Mouse (Mus musculus) erythroblast, embryonic 14.5 days (primary cell): Measurements from ENCODE around the gene 2210010C04Rik. TPM values are rescaled to one million over a fixed set of nuclear protein-coding genes. Genes with fewer than 3 reads are reported as not detected.

Source experiments
- H3K27me3 ChIP-seq: 2 replicates; pipeline ENCODE4 v1.6.1; 2012; ENCODE audit warnings: inconsistent platforms; ENCODE audit not compliant: control insufficient read depth
- H3K36me3 ChIP-seq: 2 replicates; pipeline ENCODE4 v1.6.1; 2012; ENCODE audit warnings: mild to moderate bottlenecking, inconsistent platforms; ENCODE audit not compliant: control insufficient read depth
- H3K4me1 ChIP-seq: 2 replicates; pipeline ENCODE4 v1.6.1; 2012; ENCODE audit warnings: inconsistent platforms; ENCODE audit not compliant: control insufficient read depth
- H3K4me3 ChIP-seq: replicated peaks from 2 replicates; pipeline ENCODE3; 2012; ENCODE audit warnings: moderate library complexity, mild to moderate bottlenecking, inconsistent platforms
- H3K9me3 ChIP-seq: 2 replicates; pipeline ENCODE4 v1.6.1; 2012; ENCODE audit warnings: low read length, inconsistent platforms, mixed read lengths; ENCODE audit not compliant: control insufficient read depth
- GATA1 ChIP-seq: IDR thresholded peaks from 2 replicates; pipeline ENCODE4 v1.6.1; 2012; ENCODE audit warnings: low read length, inconsistent platforms, mixed read lengths
- TAL1 ChIP-seq: IDR thresholded peaks from 3 replicates; pipeline ENCODE4 v1.6.1; 2012; ENCODE audit warnings: low read length, inconsistent platforms, mixed read lengths
- polyA plus RNA-seq: library from polyadenylated mRNA; stranded (reverse); fragments of >175 nt; gene quantifications from 2 replicates; pipeline ENCODE4 v1.2.3, GENCODE M21; 2012

Gene 2210010C04Rik
- 0.02 TPM in 1 of 2 replicates, not detected in the other for polyA plus RNA-seq

- Histone ChIP-seq H3K27me3 (no peaks in the 10 kb centered on the region), H3K36me3 (no peaks in the 10 kb centered on the region), H3K4me1 (no peaks in the 10 kb centered on the region), H3K9me3 (no peaks in the 10 kb centered on the region), H3K4me3 (no peak within 1 kb of the TSS)
- TF ChIP-seq TAL1, result no peak
- no peak for TF ChIP-seq GATA1
Observed at GRCm38 (mm10) chr6:41035409-41035808, at the start of gene 2210010C04Rik. Gene 2210010C04Rik (minus strand): TSS chr6:41035509.

- Histone ChIP-seq H3K36me3 (no peaks in the 10 kb centered on the region), H3K4me3 (no peak overlapping the region), H3K27me3 (no peaks in the 10 kb centered on the region), H3K9me3 (no peaks in the 10 kb centered on the region), H3K4me1 (no peaks in the 10 kb centered on the region)
- TF ChIP-seq GATA1, result no peak
- TF ChIP-seq TAL1, result no peak
Observed at GRCm38 (mm10) chr6:41080121-41080520, 44.8 kb upstream of the 2210010C04Rik start.

- Histone ChIP-seq H3K4me1 (no peaks in the 10 kb centered on the region), H3K4me3 (no peak overlapping the region), H3K9me3 (no peaks in the 10 kb centered on the region), H3K27me3 (no peaks in the 10 kb centered on the region), H3K36me3 (no peaks in the 10 kb centered on the region)
- TF ChIP-seq TAL1 (no peak), GATA1 (no peak)
Observed at GRCm38 (mm10) chr6:41078539-41079303, 43.4 kb upstream of the 2210010C04Rik start.

- no peaks in the 10 kb centered on the region for H3K4me1 ChIP-seq
Observed at GRCm38 (mm10) chr6:41075753-41076152, 40.4 kb upstream of the 2210010C04Rik start.

GRCm38 (mm10) chr6:41063332-41063731 lies 28.0 kb upstream of the 2210010C04Rik start:
- Histone ChIP-seq H3K36me3 (no peaks in the 10 kb centered on the region), H3K4me3 (no peak overlapping the region), H3K9me3 (no peaks in the 10 kb centered on the region), H3K4me1 (no peaks in the 10 kb centered on the region), H3K27me3 (no peaks in the 10 kb centered on the region)
- no peak for TF ChIP-seq GATA1
- TF ChIP-seq TAL1, result no peak

More at GRCm38 (mm10) chr6:41075753-41076152, 40.4 kb upstream of the 2210010C04Rik start:
- H3K4me3 ChIP-seq, result no peak overlapping the region
- no peaks in the 10 kb centered on the region for H3K36me3 ChIP-seq
- H3K27me3 ChIP-seq, result no peaks in the 10 kb centered on the region
- no peak for TF ChIP-seq GATA1
- TF ChIP-seq TAL1, result no peak
- no peaks in the 10 kb centered on the region for H3K9me3 ChIP-seq

GRCm38 (mm10) chr6:41062746-41063145 lies 27.4 kb upstream of the 2210010C04Rik start:
- Histone ChIP-seq H3K4me3 (no peak overlapping the region), H3K27me3 (no peaks in the 10 kb centered on the region), H3K36me3 (no peaks in the 10 kb centered on the region), H3K4me1 (no peaks in the 10 kb centered on the region), H3K9me3 (no peaks in the 10 kb centered on the region)
- TF ChIP-seq TAL1 (no peak), GATA1 (no peak)

GRCm38 (mm10) chr6:41062081-41062480 lies 26.8 kb upstream of the 2210010C04Rik start:
- H3K36me3 ChIP-seq, result no peaks in the 10 kb centered on the region
- TF ChIP-seq GATA1 (no peak), TAL1 (no peak)
- no peaks in the 10 kb centered on the region for H3K9me3 ChIP-seq
- H3K4me1 ChIP-seq, result no peaks in the 10 kb centered on the region
- H3K4me3 ChIP-seq, result no peak overlapping the region
- no peaks in the 10 kb centered on the region for H3K27me3 ChIP-seq

GRCm38 (mm10) chr6:41061085-41061484 lies 25.8 kb upstream of the 2210010C04Rik start:
- Histone ChIP-seq H3K4me3 (no peak overlapping the region), H3K36me3 (no peaks in the 10 kb centered on the region), H3K9me3 (no peaks in the 10 kb centered on the region), H3K27me3 (no peaks in the 10 kb centered on the region), H3K4me1 (no peaks in the 10 kb centered on the region)
- TF ChIP-seq GATA1 (no peak), TAL1 (no peak)

GRCm38 (mm10) chr6:41057653-41058052 lies 22.3 kb upstream of the 2210010C04Rik start:
- no peak overlapping the region for H3K4me3 ChIP-seq
- H3K9me3 ChIP-seq, result no peaks in the 10 kb centered on the region
- H3K27me3 ChIP-seq, result no peaks in the 10 kb centered on the region
- TF ChIP-seq GATA1 (no peak), TAL1 (no peak)
- H3K4me1 ChIP-seq, result no peaks in the 10 kb centered on the region
- no peaks in the 10 kb centered on the region for H3K36me3 ChIP-seq
